Mouse (Mus musculus) heart, embryonic 12.5 days (tissue): ENCODE results near the gene Gm20517. TPM values are rescaled to one million over a fixed set of nuclear protein-coding genes. Genes with fewer than 3 reads are reported as not detected.
"Not testable (repeated sequence)": the region's sequence is repeated elsewhere in the genome, so short reads cannot be mapped to it uniquely, and the experiment has no call there.

Experiments
- ATAC-seq: fragments of 200-750 bp; cut with Nextera tagmentation; 2 replicates; pipeline ENCODE4 v1.8.0; 2017; ENCODE audit warnings: moderate TSS enrichment, moderate library complexity; ENCODE audit not compliant: insufficient number of reproducible peaks, low FRiP score
- H3K27ac ChIP-seq: fragments of 300-500 bp; sonication (generic); 2 replicates; pipeline ENCODE4 v1.5.1; 2016; ENCODE audit warnings: mild to moderate bottlenecking, moderate library complexity; ENCODE audit not compliant: poor library complexity, severe bottlenecking
- H3K27me3 ChIP-seq: fragments of 300-500 bp; sonication (generic); replicated peaks from 2 replicates; pipeline ENCODE4 v1.6.1; 2016; ENCODE audit warnings: mild to moderate bottlenecking, moderate library complexity
- H3K36me3 ChIP-seq: fragments of 300-500 bp; sonication (generic); 2 replicates; pipeline ENCODE4 v1.6.1; 2016; ENCODE audit warnings: mild to moderate bottlenecking, moderate library complexity
- H3K4me1 ChIP-seq: fragments of 300-500 bp; sonication (generic); replicated peaks from 2 replicates; pipeline ENCODE4 v1.6.1; 2016; ENCODE audit warnings: mild to moderate bottlenecking
- H3K4me2 ChIP-seq: fragments of 300-500 bp; sonication (generic); 2 replicates; pipeline ENCODE4 v1.6.1; 2016; ENCODE audit warnings: mild to moderate bottlenecking, moderate library complexity
- H3K4me3 ChIP-seq: fragments of 300-500 bp; sonication (generic); 2 replicates; pipeline ENCODE4 v1.5.1; 2016; ENCODE audit warnings: mild to moderate bottlenecking
- H3K9ac ChIP-seq: fragments of 300-500 bp; sonication (generic); 2 replicates; pipeline ENCODE4 v1.6.1; 2016; ENCODE audit warnings: mild to moderate bottlenecking, moderate library complexity
- H3K9me3 ChIP-seq: fragments of 300-500 bp; sonication (generic); replicated peaks from 2 replicates; pipeline ENCODE4 v1.6.1; 2016; ENCODE audit warnings: mild to moderate bottlenecking, moderate library complexity
- WGBS: fragments of 180-500 bp; shearing (Covaris S2); methylation state at CpG from one replicate; pipeline ENCODE4 v1.1.7; 2016; 5-methylcytosine and 5-hydroxymethylcytosine counted together
- polyA plus RNA-seq: library from polyadenylated mRNA; unstranded; fragments of >200 nt; fragmentation: Nextera tagmentation; extraction: Ambion mirVana; gene quantifications from 2 replicates; pipeline ENCODE4 v1.2.1, GENCODE M21; 2016

The Gm20517 gene
- polyA plus RNA-seq, 1 experiment from 2014 or later: 2.7 TPM

GRCm38 (mm10) chr17:47611661-47611982 is 233 bp downstream of the Gm20517 start:
- no peak for ATAC-seq
- Histone ChIP-seq H3K9me3 (no peaks in the 10 kb centered on the region), H3K4me2 (peak overlapping the region; percentile 94), H3K9ac (peak overlapping the region; percentile 93), H3K27ac (no peak overlapping the region; the same call in 1 of the 2 replicates), H3K27me3 (no peaks in the 10 kb centered on the region), H3K4me3 (peak overlapping the region; percentile 84), H3K4me1 (peaks cover 22% of the 10 kb centered on the region), H3K36me3 (peaks cover 46% of the 10 kb centered on the region)
- under 1% methylated on average over 13 of the region's 13 CpGs for WGBS

GRCm38 (mm10) chr17:47614018-47614417 is 2.6 kb downstream of the Gm20517 start:
- 86% methylated on average over 1 of the region's 1 CpGs for WGBS
- Histone ChIP-seq H3K36me3 (peaks cover 44% of the 10 kb centered on the region), H3K9ac (no peak overlapping the region), H3K27me3 (no peaks in the 10 kb centered on the region), H3K4me2 (no peak overlapping the region), H3K27ac (no peak overlapping the region), H3K4me3 (no peak overlapping the region), H3K9me3 (no peaks in the 10 kb centered on the region), H3K4me1 (peaks cover 22% of the 10 kb centered on the region)
- ATAC-seq: no peak

GRCm38 (mm10) chr17:47616119-47616518 is 4.7 kb downstream of the Gm20517 start:
- Histone ChIP-seq H3K9me3 (no peaks in the 10 kb centered on the region), H3K27ac (no peak overlapping the region), H3K27me3 (no peaks in the 10 kb centered on the region), H3K9ac (no peak overlapping the region), H3K4me2 (no peak overlapping the region), H3K4me1 (peaks cover 12% of the 10 kb centered on the region), H3K4me3 (no peak overlapping the region), H3K36me3 (peaks cover 55% of the 10 kb centered on the region)
- no peak for ATAC-seq
- 93% methylated on average over 8 of the region's 8 CpGs for WGBS

- H3K4me1 ChIP-seq: peaks cover 12% of the 10 kb centered on the region
- H3K4me2 ChIP-seq: no peak overlapping the region
- H3K9ac ChIP-seq: no peak overlapping the region
- H3K27me3 ChIP-seq: no peaks in the 10 kb centered on the region
- no peaks in the 10 kb centered on the region for H3K9me3 ChIP-seq
- WGBS: 79% methylated on average over 4 of the region's 4 CpGs
- no peak for ATAC-seq
- H3K4me3 ChIP-seq: no peak overlapping the region
- no peak overlapping the region for H3K27ac ChIP-seq
- H3K36me3 ChIP-seq: peaks cover 58% of the 10 kb centered on the region
Measured at GRCm38 (mm10) chr17:47616652-47617051, 5.3 kb downstream of the Gm20517 start.

GRCm38 (mm10) chr17:47617605-47618307 is 6.4 kb downstream of the Gm20517 start:
- H3K4me1 ChIP-seq: peaks cover 3% of the 10 kb centered on the region
- H3K27me3 ChIP-seq: no peaks in the 10 kb centered on the region
- no peak overlapping the region for H3K9ac ChIP-seq
- no peaks in the 10 kb centered on the region for H3K9me3 ChIP-seq
- H3K27ac ChIP-seq: no peak overlapping the region
- peaks cover 68% of the 10 kb centered on the region for H3K36me3 ChIP-seq
- no peak overlapping the region for H3K4me3 ChIP-seq
- WGBS: 85% methylated on average over 9 of the region's 9 CpGs
- no peak overlapping the region for H3K4me2 ChIP-seq
- peak; percentile 72 for ATAC-seq

- H3K9me3 ChIP-seq: no peaks in the 10 kb centered on the region
- no peak overlapping the region for H3K4me3 ChIP-seq
- no peaks in the 10 kb centered on the region for H3K4me1 ChIP-seq
- H3K27ac ChIP-seq: no peak overlapping the region
- WGBS: 87% methylated on average over 13 of the region's 13 CpGs
- no peak overlapping the region for H3K4me2 ChIP-seq
- H3K36me3 ChIP-seq: peaks cover 76% of the 10 kb centered on the region
- no peaks in the 10 kb centered on the region for H3K27me3 ChIP-seq
- ATAC-seq: no peak
- no peak overlapping the region for H3K9ac ChIP-seq
Measured at GRCm38 (mm10) chr17:47618556-47619311, 7.3 kb downstream of the Gm20517 start.

GRCm38 (mm10) chr17:47622912-47623554 is 11.6 kb downstream of the Gm20517 start:
- Histone ChIP-seq H3K9ac (no peak overlapping the region), H3K4me3 (no peak overlapping the region), H3K4me2 (no peak overlapping the region), H3K27me3 (no peaks in the 10 kb centered on the region), H3K36me3 (peaks cover 73% of the 10 kb centered on the region), H3K4me1 (peaks cover 5% of the 10 kb centered on the region; the same call in 1 of the 2 replicates), H3K9me3 (no peaks in the 10 kb centered on the region), H3K27ac (no peak overlapping the region)
- WGBS: 95% methylated on average over 14 of the region's 14 CpGs
- ATAC-seq: no peak

GRCm38 (mm10) chr17:47624572-47624971 is 13.2 kb downstream of the Gm20517 start:
- H3K36me3 ChIP-seq: peaks cover 61% of the 10 kb centered on the region
- WGBS: 96% methylated on average over 4 of the region's 5 CpGs

GRCm38 (mm10) chr17:47625088-47625487 is 13.7 kb downstream of the Gm20517 start:
- 93% methylated on average over 2 of the region's 2 CpGs for WGBS
- Histone ChIP-seq H3K27ac (no peak overlapping the region), H3K4me3 (no peak overlapping the region), H3K36me3 (peaks cover 56% of the 10 kb centered on the region), H3K27me3 (no peaks in the 10 kb centered on the region), H3K9ac (no peak overlapping the region), H3K4me1 (peaks cover 11% of the 10 kb centered on the region), H3K9me3 (no peaks in the 10 kb centered on the region), H3K4me2 (no peak overlapping the region)
- ATAC-seq: no peak

More at GRCm38 (mm10) chr17:47624572-47624971, 13.2 kb downstream of the Gm20517 start:
- not testable (repeated sequence) for H3K4me3 ChIP-seq, H3K27ac ChIP-seq, H3K4me2 ChIP-seq, H3K27me3 ChIP-seq, ATAC-seq, H3K9ac ChIP-seq, H3K9me3 ChIP-seq
- peaks cover 11% of the 10 kb centered on the region for H3K4me1 ChIP-seq

GRCm38 (mm10) chr17:47626031-47626430 is 14.6 kb downstream of the Gm20517 start:
- WGBS: 87% methylated on average over 5 of the region's 5 CpGs
- Histone ChIP-seq H3K4me3 (no peak overlapping the region), H3K4me1 (peaks cover 20% of the 10 kb centered on the region), H3K4me2 (no peak overlapping the region), H3K27ac (no peak overlapping the region), H3K9me3 (no peaks in the 10 kb centered on the region), H3K36me3 (peaks cover 53% of the 10 kb centered on the region), H3K27me3 (no peaks in the 10 kb centered on the region), H3K9ac (no peak overlapping the region)
- ATAC-seq: no peak

- Histone ChIP-seq H3K9me3 (no peaks in the 10 kb centered on the region), H3K4me3 (no peak overlapping the region), H3K9ac (no peak overlapping the region), H3K27me3 (no peaks in the 10 kb centered on the region), H3K36me3 (peaks cover 39% of the 10 kb centered on the region), H3K27ac (no peak overlapping the region), H3K4me2 (no peak overlapping the region; the same call in 1 of the 2 replicates), H3K4me1 (peaks cover 30% of the 10 kb centered on the region)
- WGBS: 80% methylated on average over 2 of the region's 2 CpGs
- no peak for ATAC-seq
Measured at GRCm38 (mm10) chr17:47627791-47628190, 16.4 kb downstream of the Gm20517 start.
